Mouse (Mus musculus): Measurements from ENCODE around the gene Lmo3.

Lmo3 gene

GRCm38 (mm10) chr6:138422671-138423321, 159.0 kb downstream of the Lmo3 start:
- DNase-seq (ENCODE audit: low spot score in 2 of 2): no peak

- DNase-seq (ENCODE audit: low spot score in 2 of 2): no peak
Observed at GRCm38 (mm10) chr6:138421931-138422531, 159.7 kb downstream of the Lmo3 start.

GRCm38 (mm10) chr6:138421191-138421613, 160.6 kb downstream of the Lmo3 start:
- no peak for DNase-seq (ENCODE audit: low spot score in 2 of 2)

GRCm38 (mm10) chr6:138420536-138420891, 161.3 kb downstream of the Lmo3 start:
- DNase-seq (ENCODE audit: low spot score in 2 of 2): no peak

- DNase-seq (ENCODE audit: low spot score in 2 of 2): no peak
Observed at GRCm38 (mm10) chr6:138419871-138420535, 161.8 kb downstream of the Lmo3 start.

- DNase-seq (ENCODE audit: low spot score in 2 of 2): no peak
Observed at GRCm38 (mm10) chr6:138412075-138412474, 169.7 kb downstream of the Lmo3 start.

- DNase-seq (ENCODE audit: low spot score in 2 of 2): no peak
Observed at GRCm38 (mm10) chr6:138402031-138402430, 179.7 kb downstream of the Lmo3 start.

- no peak for DNase-seq (ENCODE audit: low spot score in 2 of 2)
Observed at GRCm38 (mm10) chr6:138398836-138399235, 182.9 kb downstream of the Lmo3 start.

GRCm38 (mm10) chr6:138391085-138391484, 190.7 kb downstream of the Lmo3 start:
- no peak for DNase-seq (ENCODE audit: low spot score in 2 of 2)

- no peak for DNase-seq (ENCODE audit: low spot score in 2 of 2)
Observed at GRCm38 (mm10) chr6:138388168-138388936, 193.4 kb downstream of the Lmo3 start.

- no peak for DNase-seq (ENCODE audit: low spot score in 2 of 2)
Observed at GRCm38 (mm10) chr6:138383208-138383607, 198.6 kb downstream of the Lmo3 start.

- no peak for DNase-seq (ENCODE audit: low spot score in 2 of 2)
Observed at GRCm38 (mm10) chr6:138371176-138371575, 210.6 kb downstream of the Lmo3 start.

GRCm38 (mm10) chr6:138364111-138364510, 217.7 kb downstream of the Lmo3 start:
- DNase-seq (ENCODE audit: low spot score in 2 of 2): no peak

GRCm38 (mm10) chr6:138350587-138351345, 231.0 kb downstream of the Lmo3 start:
- DNase-seq (ENCODE audit: low spot score in 2 of 2): no peak

GRCm38 (mm10) chr6:138346558-138346957, 235.2 kb downstream of the Lmo3 start:
- DNase-seq (ENCODE audit: low spot score in 2 of 2): no peak

- DNase-seq (ENCODE audit: low spot score in 2 of 2): no peak
Observed at GRCm38 (mm10) chr6:138335858-138336257, 245.9 kb downstream of the Lmo3 start.

- no peak for DNase-seq (ENCODE audit: low spot score in 2 of 2)
Observed at GRCm38 (mm10) chr6:138333991-138334390, 247.8 kb downstream of the Lmo3 start.

- DNase-seq (ENCODE audit: low spot score in 2 of 2): no peak
Observed at GRCm38 (mm10) chr6:138325744-138326400, 255.9 kb downstream of the Lmo3 start.

- no peak for DNase-seq (ENCODE audit: low spot score in 2 of 2)
Observed at GRCm38 (mm10) chr6:138325145-138325544, 256.6 kb downstream of the Lmo3 start.

GRCm38 (mm10) chr6:138323325-138323724, 258.4 kb downstream of the Lmo3 start:
- no peak for DNase-seq (ENCODE audit: low spot score in 2 of 2)

- DNase-seq (ENCODE audit: low spot score in 2 of 2): no peak
Observed at GRCm38 (mm10) chr6:138320190-138320737, 261.5 kb downstream of the Lmo3 start.
